Mouse (Mus musculus) cortical plate, adult 2 months (tissue): Measurements from ENCODE around the gene C3.

ENCODE experiments used
- CTCF ChIP-seq: fragments of 200-500 bp; IDR thresholded peaks from 2 replicates; pipeline ENCODE4 v1.5.1; 2011; ENCODE audit warnings: mild to moderate bottlenecking, control low read depth, low read length; ENCODE audit not compliant: insufficient read depth; ENCODE audit errors: extremely low read depth
- POLR2A ChIP-seq: fragments of 200-500 bp; IDR thresholded peaks from 2 replicates; pipeline ENCODE4 v1.6.1; 2011; ENCODE audit warnings: mild to moderate bottlenecking, low read length, control low read depth; ENCODE audit not compliant: insufficient read depth; ENCODE audit errors: extremely low read depth

GRCm38 (mm10) chr17:57243650-57244370 is 15.9 kb upstream of the C3 start:
- TF ChIP-seq POLR2A (no peak), CTCF (no peak)
